Mouse (Mus musculus) B cell, adult 62 days (primary cell): Measurements from ENCODE around the gene Adh1. TPM values are rescaled to one million over a fixed set of nuclear protein-coding genes. Genes with fewer than 3 reads are reported as not detected.

Experiments
- total RNA-seq: library from RNA; stranded (reverse); gene quantifications from 4 replicates; pipeline ENCODE4 v1.2.4, GENCODE M21; 2023

Gene Adh1
- total RNA-seq = not detected in 4 replicates

GRCm38 (mm10) chr3:138260721-138261669, at the start of gene Adh1:
Gene Adh1 (plus strand): TSS chr3:138260991.

DNA sequence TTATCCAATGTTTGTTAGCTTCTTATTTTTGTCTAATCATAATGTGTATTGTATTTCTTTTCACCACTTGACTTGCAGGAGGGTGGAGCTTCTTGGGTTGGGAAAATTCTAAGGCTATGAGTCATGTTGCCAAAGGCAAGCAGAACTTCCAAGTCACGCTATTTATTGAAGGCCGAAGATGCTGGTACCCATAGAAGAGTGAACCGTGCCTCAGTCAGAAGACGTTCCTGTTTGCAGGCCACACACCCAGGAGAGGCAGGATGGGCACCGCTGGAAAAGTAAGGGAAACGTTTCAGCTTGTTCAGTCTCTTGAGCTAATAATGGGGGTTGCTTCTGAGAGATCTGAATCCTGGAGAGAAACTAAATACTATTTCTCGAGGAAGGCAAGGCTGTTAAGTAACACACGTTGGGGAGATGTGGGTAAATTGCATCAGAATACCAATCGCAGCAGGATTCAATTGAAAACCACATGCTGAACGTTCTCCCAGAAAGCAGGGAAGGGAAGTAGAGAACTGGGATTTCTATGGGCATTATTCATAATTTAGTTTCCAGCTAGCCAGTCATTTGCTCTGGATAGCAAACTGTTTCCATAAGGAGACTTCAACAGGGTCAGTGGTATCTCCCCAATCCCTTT, 43.0 kb upstream of the Adh1 start, which contains the start of gene Adh7:
Gene Adh7 (plus strand): TSS at position 130 of the 634 bp plus-strand sequence.

DNA sequence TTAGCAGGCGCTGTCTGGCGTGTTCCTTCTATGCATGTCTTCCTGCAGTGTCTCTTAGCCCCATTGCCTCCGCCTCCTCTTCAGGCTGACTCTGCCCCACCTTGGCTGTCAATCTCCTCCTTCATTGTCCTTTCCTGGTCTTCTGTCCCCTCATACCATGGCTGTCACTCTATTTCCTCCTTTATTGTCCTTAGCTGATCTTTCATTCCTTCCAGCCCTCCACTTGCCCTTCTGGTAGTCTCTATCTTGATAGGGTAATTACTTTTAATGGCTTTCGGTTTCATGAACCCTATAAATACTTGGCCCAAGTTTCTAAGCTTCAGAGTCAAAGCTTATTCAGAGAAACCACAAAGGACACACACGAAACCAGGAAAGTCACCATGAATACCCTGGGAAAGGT, 52.2 kb downstream of the Adh1 start, which contains the start of gene Adh6a:
Gene Adh6a (plus strand): TSS at position 322 of the 400 bp plus-strand sequence.

Other genes with a start within 250 kb of the Adh1 start
- not detected in 4 replicates for gene 1110002E22Rik, start 195.9 kb upstream of the Adh1 start, total RNA-seq
- not detected in 4 replicates for gene Gm5105, start 193.6 kb upstream of the Adh1 start, total RNA-seq
- gene Trmt10a, start 117.5 kb upstream of the Adh1 start, total RNA-seq = 7.1 to 11.6 TPM (median 10.3 TPM) in 4 replicates
- 2.1 to 2.6 TPM (median 2.4 TPM) in 4 replicates for gene Mttp, start 116.0 kb upstream of the Adh1 start, total RNA-seq
- gene 4930579F01Rik, start 67.2 kb upstream of the Adh1 start, total RNA-seq = not detected in 4 replicates
- gene Adh7, start 43.2 kb upstream of the Adh1 start, total RNA-seq = not detected in 4 replicates
- gene Adh6a, start 52.3 kb downstream of the Adh1 start, total RNA-seq = not detected in 4 replicates
- not detected in 4 replicates for gene Adh6b, start 80.8 kb downstream of the Adh1 start, total RNA-seq
- gene Adh4, start 154.5 kb downstream of the Adh1 start, total RNA-seq = not detected in 4 replicates
- gene Adh5, start 182.1 kb downstream of the Adh1 start, total RNA-seq = 53.5 to 64.6 TPM (median 61.6 TPM) in 4 replicates
- 44.9 to 49.8 TPM (median 46.9 TPM) in 4 replicates for gene Metap1, start 228.5 kb downstream of the Adh1 start, total RNA-seq